Mouse (Mus musculus) intestine, postnatal 0 days (tissue): ENCODE data around the gene Alms1. TPM values are rescaled to one million over a fixed set of nuclear protein-coding genes. Genes with fewer than 3 reads are reported as not detected.
"Not testable (repeated sequence)": the region's sequence is repeated elsewhere in the genome, so short reads cannot be mapped to it uniquely, and the experiment has no call there.

Source experiments
- ATAC-seq: fragments of 200-750 bp; cut with Nextera tagmentation; 2 replicates; pipeline ENCODE4 v1.8.0; 2017; ENCODE audit warnings: mild to moderate bottlenecking, moderate TSS enrichment, moderate library complexity
- H3K27ac ChIP-seq: fragments of 300-500 bp; sonication (generic); 2 replicates; pipeline ENCODE4 v1.5.1; 2014; ENCODE audit warnings: mild to moderate bottlenecking, low read depth, low read length, moderate library complexity
- H3K27me3 ChIP-seq: fragments of 300-500 bp; sonication (generic); replicated peaks from 2 replicates; pipeline ENCODE4 v1.6.1; 2014; ENCODE audit warnings: low read length, mixed read lengths; ENCODE audit not compliant: control insufficient read depth, insufficient read depth
- H3K36me3 ChIP-seq: fragments of 300-500 bp; sonication (generic); 2 replicates; pipeline ENCODE4 v1.6.1; 2014; ENCODE audit warnings: mild to moderate bottlenecking, moderate library complexity; ENCODE audit not compliant: control insufficient read depth, insufficient read depth
- H3K4me1 ChIP-seq: fragments of 300-500 bp; sonication (generic); replicated peaks from 2 replicates; pipeline ENCODE4 v1.6.1; 2014; ENCODE audit warnings: antibody characterized with exemption, low read length, mixed read lengths; ENCODE audit not compliant: control insufficient read depth, insufficient read depth
- H3K4me2 ChIP-seq: fragments of 300-500 bp; sonication (generic); replicated peaks from 2 replicates; pipeline ENCODE4 v1.6.1; 2014; ENCODE audit warnings: low read depth, mild to moderate bottlenecking, moderate library complexity
- H3K4me3 ChIP-seq: fragments of 300-500 bp; sonication (generic); 2 replicates; pipeline ENCODE4 v1.5.1; 2014; ENCODE audit warnings: low read depth, low read length
- H3K9ac ChIP-seq: fragments of 300-500 bp; sonication (generic); 2 replicates; pipeline ENCODE4 v1.6.1; 2014; ENCODE audit warnings: mild to moderate bottlenecking, low read depth, low read length
- H3K9me3 ChIP-seq: fragments of 300-500 bp; sonication (generic); 2 replicates; pipeline ENCODE4 v1.6.1; 2016; ENCODE audit warnings: mixed run types; ENCODE audit not compliant: control insufficient read depth
- CTCF ChIP-seq: sonication (generic); IDR thresholded peaks from 2 replicates; pipeline ENCODE4 v1.5.1; 2016; ENCODE audit warnings: low read depth, mild to moderate bottlenecking, control low read depth, antibody characterized with exemption, moderate library complexity
- WGBS: fragments of 180-500 bp; shearing (Covaris S2); extraction: QIAGEN DNeasy Blood & Tissue Kit; methylation state at CpG from one replicate; pipeline ENCODE4 v1.1.7; 2014; 5-methylcytosine and 5-hydroxymethylcytosine counted together
- polyA plus RNA-seq: library from polyadenylated mRNA; unstranded; fragments of >200 nt; fragmentation: Nextera tagmentation; extraction: Ambion mirVana; gene quantifications from 2 replicates; pipeline ENCODE4 v1.2.1, GENCODE M21; 2015

Alms1 gene
- polyA plus RNA-seq, 1 experiment from 2014 or later: 1.1 TPM

- no peak for ATAC-seq
- Histone ChIP-seq H3K27ac (no peak overlapping the region), H3K36me3 (peaks cover 23% of the 10 kb centered on the region), H3K27me3 (no peaks in the 10 kb centered on the region), H3K4me1 (no peaks in the 10 kb centered on the region), H3K9ac (no peak overlapping the region), H3K9me3 (no peaks in the 10 kb centered on the region), H3K4me2 (no peak overlapping the region), H3K4me3 (no peak overlapping the region)
- WGBS: 100% methylated on average over 1 of the region's 1 CpGs
- no peak for TF ChIP-seq CTCF
Observed at GRCm38 (mm10) chr6:85610511-85610910, 23.2 kb downstream of the Alms1 start.

- WGBS: 91% methylated on average over 4 of the region's 4 CpGs
- ATAC-seq: no peak
- H3K36me3 ChIP-seq: peaks cover 17% of the 10 kb centered on the region
Observed at GRCm38 (mm10) chr6:85620826-85621225, 33.5 kb downstream of the Alms1 start.

GRCm38 (mm10) chr6:85621600-85621999 is 34.3 kb downstream of the Alms1 start:
- H3K27me3 ChIP-seq: no peaks in the 10 kb centered on the region
- H3K4me2 ChIP-seq: no peak overlapping the region
- no peak overlapping the region for H3K4me3 ChIP-seq
- H3K36me3 ChIP-seq: peaks cover 17% of the 10 kb centered on the region
- TF ChIP-seq CTCF: no peak
- H3K27ac ChIP-seq: no peak overlapping the region
- H3K9me3 ChIP-seq: no peaks in the 10 kb centered on the region
- 70% methylated on average over 5 of the region's 5 CpGs for WGBS
- no peak overlapping the region for H3K9ac ChIP-seq
- H3K4me1 ChIP-seq: no peaks in the 10 kb centered on the region
- no peak for ATAC-seq

More at GRCm38 (mm10) chr6:85620826-85621225, 33.5 kb downstream of the Alms1 start:
- no peak overlapping the region for H3K27ac ChIP-seq
- H3K9me3 ChIP-seq: no peaks in the 10 kb centered on the region
- no peak overlapping the region for H3K4me3 ChIP-seq
- H3K27me3 ChIP-seq: no peaks in the 10 kb centered on the region
- no peaks in the 10 kb centered on the region for H3K4me1 ChIP-seq
- H3K4me2 ChIP-seq: no peak overlapping the region
- TF ChIP-seq CTCF: no peak
- no peak overlapping the region for H3K9ac ChIP-seq

GRCm38 (mm10) chr6:85624511-85624910 is 37.2 kb downstream of the Alms1 start:
- Histone ChIP-seq H3K27me3 (no peaks in the 10 kb centered on the region), H3K4me2 (no peak overlapping the region), H3K9ac (no peak overlapping the region), H3K9me3 (no peaks in the 10 kb centered on the region), H3K36me3 (peaks cover 24% of the 10 kb centered on the region), H3K4me1 (no peaks in the 10 kb centered on the region), H3K4me3 (no peak overlapping the region), H3K27ac (no peak overlapping the region)
- ATAC-seq: no peak
- WGBS: 91% methylated on average over 4 of the region's 4 CpGs
- TF ChIP-seq CTCF: no peak

- WGBS: 53% methylated on average over 8 of the region's 8 CpGs
- H3K9me3 ChIP-seq: no peaks in the 10 kb centered on the region
- H3K4me1 ChIP-seq: no peaks in the 10 kb centered on the region
- ATAC-seq: no peak
- no peak overlapping the region for H3K9ac ChIP-seq
- no peak overlapping the region for H3K4me3 ChIP-seq
- H3K27ac ChIP-seq: no peak overlapping the region
- no peak overlapping the region for H3K4me2 ChIP-seq
- no peak for TF ChIP-seq CTCF
- no peaks in the 10 kb centered on the region for H3K27me3 ChIP-seq
- peaks cover 10% of the 10 kb centered on the region; the same call in 1 of the 2 replicates for H3K36me3 ChIP-seq
Observed at GRCm38 (mm10) chr6:85633165-85633564, 45.8 kb downstream of the Alms1 start.

GRCm38 (mm10) chr6:85653244-85653643 is 65.9 kb downstream of the Alms1 start:
- WGBS: 85% methylated on average over 2 of the region's 2 CpGs

GRCm38 (mm10) chr6:85701943-85702342 is 114.6 kb downstream of the Alms1 start:
- H3K4me3 ChIP-seq, H3K9me3 ChIP-seq, H3K27me3 ChIP-seq, H3K4me1 ChIP-seq, H3K27ac ChIP-seq, H3K4me2 ChIP-seq, H3K9ac ChIP-seq, H3K36me3 ChIP-seq: not testable (repeated sequence)
- 33% methylated on average over 2 of the region's 4 CpGs for WGBS
- peak; percentile 57 for ATAC-seq

More at GRCm38 (mm10) chr6:85653244-85653643, 65.9 kb downstream of the Alms1 start:
- Histone ChIP-seq H3K4me1 (no peaks in the 10 kb centered on the region), H3K27ac (no peak overlapping the region), H3K4me3 (no peak overlapping the region), H3K9me3 (no peaks in the 10 kb centered on the region), H3K36me3 (no peaks in the 10 kb centered on the region), H3K4me2 (no peak overlapping the region), H3K27me3 (no peaks in the 10 kb centered on the region), H3K9ac (no peak overlapping the region)
- no peak for ATAC-seq
- peak; percentile 46 for TF ChIP-seq CTCF

- H3K4me2 ChIP-seq, H3K4me3 ChIP-seq, H3K36me3 ChIP-seq, H3K27ac ChIP-seq, H3K27me3 ChIP-seq, H3K9ac ChIP-seq, H3K9me3 ChIP-seq, H3K4me1 ChIP-seq, ATAC-seq: not testable (repeated sequence)
- WGBS: 88% methylated on average over 4 of the region's 5 CpGs
Observed at GRCm38 (mm10) chr6:85709206-85709605, 121.9 kb downstream of the Alms1 start.

- 75% methylated on average over 1 of the region's 1 CpGs for WGBS
- not testable (repeated sequence) for H3K27me3 ChIP-seq
Observed at GRCm38 (mm10) chr6:85709607-85710006, 122.3 kb downstream of the Alms1 start.

More at GRCm38 (mm10) chr6:85709607-85710006, 122.3 kb downstream of the Alms1 start:
- H3K36me3 ChIP-seq, H3K4me3 ChIP-seq, H3K9me3 ChIP-seq, H3K9ac ChIP-seq, H3K27ac ChIP-seq, H3K4me1 ChIP-seq, ATAC-seq, H3K4me2 ChIP-seq: not testable (repeated sequence)
